Mouse (Mus musculus): ENCODE results near the gene Tgfb2. TPM values are rescaled to one million over a fixed set of nuclear protein-coding genes. Genes with fewer than 3 reads are reported as not detected.

Tgfb2 gene
- polyA plus RNA-seq, 1 experiment: 1.5 TPM

DNA sequence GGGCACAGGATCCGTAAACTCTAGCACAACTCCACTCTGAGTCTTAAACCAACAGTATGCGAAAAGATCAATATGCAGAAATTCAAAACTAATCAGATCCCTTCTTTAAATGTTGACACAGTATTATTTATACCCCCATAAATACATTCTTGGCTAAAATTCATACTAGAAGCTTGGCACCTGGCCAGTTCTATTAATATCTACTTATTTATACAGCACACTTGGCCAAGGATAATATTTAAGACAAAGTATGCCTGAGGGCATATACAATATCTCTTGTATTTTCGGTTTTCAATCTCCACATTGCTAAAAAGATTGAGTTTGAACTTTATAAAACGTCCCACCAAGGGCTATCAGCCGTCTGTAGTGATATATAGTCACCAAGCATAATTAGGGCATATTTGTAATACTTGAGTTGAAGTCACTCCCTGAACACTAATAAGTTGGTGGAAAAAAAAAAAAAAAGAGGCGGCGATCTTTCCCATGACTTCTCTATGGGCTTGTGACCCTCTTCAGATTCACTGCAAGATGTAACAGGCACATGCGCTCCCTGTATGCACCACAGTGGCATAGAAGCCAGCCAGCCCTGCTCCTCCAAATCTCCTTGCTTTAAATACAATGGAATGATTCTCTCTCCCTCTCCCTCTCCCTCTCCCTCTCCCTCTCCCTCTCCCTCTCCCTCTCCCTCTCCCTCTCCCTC, 4.4 kb downstream of the Tgfb2 start:
- H3K27ac ChIP-seq (ENCODE audit: insufficient read depth, low read depth, low read length): no peak overlapping the region
- TF ChIP-seq POLR2A (IDR thresholded peaks at IDR 0.05; ENCODE audit: low read depth, low read length): no peak
- no peak for TF ChIP-seq CTCF (conservative IDR thresholded peaks at IDR 0.05; ENCODE audit: insufficient read depth, insufficient read length, low read depth, low read length)
- 0 out of 2 replicates have a peak, but pooled peaks cover 1% of the 10 kb centered on the region for H3K27me3 ChIP-seq (replicated peaks; ENCODE audit: control insufficient read depth, insufficient read depth, low read length)
- 66% methylated on average over 8 of the region's 8 CpGs for WGBS
- H3K36me3 ChIP-seq (ENCODE audit: control insufficient read depth, insufficient read depth, low read length): no peaks in the 10 kb centered on the region
- 0 out of 2 replicates have a peak, but pooled peaks cover 3% of the 10 kb centered on the region for H3K4me1 ChIP-seq (ENCODE audit: control insufficient read depth, insufficient read depth, low read length)
- no peak for DNase-seq
- no peak overlapping the region for H3K4me3 ChIP-seq (ENCODE audit: insufficient read depth, low read depth, low read length)

DNA sequence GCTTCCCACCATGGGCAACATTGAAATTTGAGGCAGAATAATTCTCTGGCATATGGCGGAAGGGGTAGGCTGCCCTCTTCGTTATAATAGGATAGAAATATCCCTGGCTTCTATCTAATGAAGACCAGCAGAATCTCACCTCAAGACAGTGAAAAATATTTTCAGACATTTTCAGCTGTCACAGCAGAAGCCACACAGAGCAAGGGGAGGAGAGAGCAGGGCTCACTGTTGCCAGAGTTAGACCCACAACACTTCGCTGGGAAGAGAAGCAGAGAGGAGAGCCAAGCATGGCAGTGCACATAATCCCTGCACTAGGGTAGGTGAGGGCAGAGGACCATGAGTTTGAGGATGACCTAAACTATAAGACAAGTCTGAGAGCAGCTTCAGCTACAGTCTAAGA, 5.3 kb downstream of the Tgfb2 start:
- H3K27me3 ChIP-seq (replicated peaks; ENCODE audit: control insufficient read depth, insufficient read depth, low read length): 0 out of 2 replicates have a peak, but pooled peaks cover 1% of the 10 kb centered on the region
- WGBS: 92% methylated on average over 3 of the region's 3 CpGs
- TF ChIP-seq POLR2A (IDR thresholded peaks at IDR 0.05; ENCODE audit: low read depth, low read length): no peak
- TF ChIP-seq CTCF (conservative IDR thresholded peaks at IDR 0.05; ENCODE audit: insufficient read depth, insufficient read length, low read depth, low read length): no peak
- no peaks in the 10 kb centered on the region for H3K36me3 ChIP-seq (ENCODE audit: control insufficient read depth, insufficient read depth, low read length)
- DNase-seq: no peak
- H3K4me3 ChIP-seq (ENCODE audit: insufficient read depth, low read depth, low read length): no peak overlapping the region
- 0 out of 2 replicates have a peak, but pooled peaks cover 3% of the 10 kb centered on the region for H3K4me1 ChIP-seq (ENCODE audit: control insufficient read depth, insufficient read depth, low read length)
- no peak overlapping the region for H3K27ac ChIP-seq (ENCODE audit: insufficient read depth, low read depth, low read length)

DNA sequence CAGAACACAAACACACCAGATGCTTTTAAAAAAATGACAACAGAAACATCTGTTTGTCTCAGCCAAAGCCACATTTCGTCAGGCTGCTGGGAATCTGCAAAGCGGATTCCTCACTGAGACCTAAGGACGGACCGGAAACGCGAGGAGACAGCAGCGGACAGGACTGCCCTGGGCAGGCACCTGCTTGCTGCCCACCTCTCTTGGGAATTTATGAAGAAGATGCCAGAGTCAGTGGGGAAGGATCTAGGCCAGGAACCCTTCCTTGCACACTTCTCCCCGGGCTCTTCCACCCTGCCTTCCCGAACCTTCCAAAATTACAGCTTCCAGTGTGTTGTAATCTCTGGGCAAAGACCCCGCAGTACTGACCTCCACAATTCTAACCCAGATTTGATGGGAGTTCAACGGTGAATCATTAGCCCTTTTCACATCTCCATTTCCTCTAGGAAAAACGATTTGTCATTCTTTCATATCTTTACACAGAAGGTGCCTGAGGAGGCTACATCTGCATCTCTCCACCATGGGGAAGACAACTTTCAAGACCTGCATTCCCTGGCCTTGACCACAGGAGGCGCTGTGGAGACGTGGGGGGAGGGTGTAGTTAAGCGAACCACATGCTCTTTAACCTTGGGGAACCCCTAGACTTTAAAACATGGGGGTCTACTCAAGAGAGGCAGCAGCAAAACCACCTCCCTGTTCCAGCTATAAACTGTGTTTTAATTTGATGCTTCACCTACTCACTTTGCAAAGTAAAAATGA, 7.0 kb downstream of the Tgfb2 start:
- 71% methylated on average over 15 of the region's 15 CpGs for WGBS
- peak; percentile 32 for DNase-seq
- Histone ChIP-seq H3K36me3 (ENCODE audit: control insufficient read depth, insufficient read depth, low read length) (no peaks in the 10 kb centered on the region), H3K27ac (ENCODE audit: insufficient read depth, low read depth, low read length) (no peak overlapping the region), H3K27me3 (replicated peaks; ENCODE audit: control insufficient read depth, insufficient read depth, low read length) (no peaks in the 10 kb centered on the region), H3K4me1 (ENCODE audit: control insufficient read depth, insufficient read depth, low read length) (no peaks in the 10 kb centered on the region), H3K4me3 (ENCODE audit: insufficient read depth, low read depth, low read length) (no peak overlapping the region)
- TF ChIP-seq CTCF (conservative IDR thresholded peaks at IDR 0.05; ENCODE audit: insufficient read depth, insufficient read length, low read depth, low read length) (peak; percentile 47), POLR2A (IDR thresholded peaks at IDR 0.05; ENCODE audit: low read depth, low read length) (no peak)

DNA sequence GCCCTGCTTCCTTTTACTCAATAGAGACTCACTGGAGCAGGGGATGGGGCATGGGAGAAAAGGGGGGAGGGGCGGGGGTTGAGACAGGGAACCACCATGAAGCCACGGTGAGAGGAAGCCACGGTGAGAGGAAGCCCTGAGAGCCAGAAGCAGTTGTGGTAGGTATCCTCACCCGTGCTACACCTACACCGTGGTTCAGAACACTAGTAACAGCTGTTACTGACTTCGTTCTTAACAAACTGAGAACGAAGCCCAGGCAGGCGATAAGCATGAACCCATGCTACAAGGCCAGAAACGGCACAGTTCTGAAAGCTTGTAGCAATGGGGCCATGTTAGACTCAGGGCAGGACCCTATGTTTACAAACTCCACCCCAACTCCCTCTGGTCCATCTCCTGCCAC, 9.6 kb downstream of the Tgfb2 start:
- no peak for DNase-seq
- Histone ChIP-seq H3K27me3 (replicated peaks; ENCODE audit: control insufficient read depth, insufficient read depth, low read length) (no peaks in the 10 kb centered on the region), H3K36me3 (ENCODE audit: control insufficient read depth, insufficient read depth, low read length) (no peaks in the 10 kb centered on the region), H3K4me3 (ENCODE audit: insufficient read depth, low read depth, low read length) (no peak overlapping the region), H3K27ac (ENCODE audit: insufficient read depth, low read depth, low read length) (no peak overlapping the region), H3K4me1 (ENCODE audit: control insufficient read depth, insufficient read depth, low read length) (no peaks in the 10 kb centered on the region)
- WGBS: 90% methylated on average over 9 of the region's 9 CpGs
- TF ChIP-seq CTCF (conservative IDR thresholded peaks at IDR 0.05; ENCODE audit: insufficient read depth, insufficient read length, low read depth, low read length) (no peak), POLR2A (IDR thresholded peaks at IDR 0.05; ENCODE audit: low read depth, low read length) (no peak)

DNA sequence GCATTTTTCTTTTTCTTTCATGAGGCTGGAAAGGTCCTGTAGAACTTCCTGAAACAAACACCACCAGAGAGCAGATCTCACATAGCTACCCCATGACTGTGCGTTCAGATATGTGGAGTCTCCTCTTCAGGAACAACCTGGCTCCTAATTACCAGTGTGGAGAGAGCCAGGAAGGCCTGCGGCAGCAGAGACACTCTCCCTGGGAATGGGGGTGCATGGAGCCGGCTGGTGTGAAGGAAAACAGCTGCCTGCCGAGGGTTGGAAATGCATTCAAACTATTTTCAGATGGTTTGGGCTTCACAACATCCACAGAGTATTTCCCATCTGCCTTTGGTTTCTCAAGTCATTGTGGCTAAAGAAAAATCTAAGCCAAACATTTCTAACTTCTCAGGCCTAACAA, 10.4 kb downstream of the Tgfb2 start:
- H3K4me1 ChIP-seq (ENCODE audit: control insufficient read depth, insufficient read depth, low read length): no peaks in the 10 kb centered on the region
- no peak for TF ChIP-seq POLR2A (IDR thresholded peaks at IDR 0.05; ENCODE audit: low read depth, low read length)
- TF ChIP-seq CTCF (conservative IDR thresholded peaks at IDR 0.05; ENCODE audit: insufficient read depth, insufficient read length, low read depth, low read length): no peak
- no peaks in the 10 kb centered on the region for H3K36me3 ChIP-seq (ENCODE audit: control insufficient read depth, insufficient read depth, low read length)
- H3K4me3 ChIP-seq (ENCODE audit: insufficient read depth, low read depth, low read length): no peak overlapping the region
- no peaks in the 10 kb centered on the region for H3K27me3 ChIP-seq (replicated peaks; ENCODE audit: control insufficient read depth, insufficient read depth, low read length)
- no peak for DNase-seq
- 55% methylated on average over 4 of the region's 4 CpGs for WGBS
- H3K27ac ChIP-seq (ENCODE audit: insufficient read depth, low read depth, low read length): no peak overlapping the region; the same call in 1 of the 2 replicates

DNA sequence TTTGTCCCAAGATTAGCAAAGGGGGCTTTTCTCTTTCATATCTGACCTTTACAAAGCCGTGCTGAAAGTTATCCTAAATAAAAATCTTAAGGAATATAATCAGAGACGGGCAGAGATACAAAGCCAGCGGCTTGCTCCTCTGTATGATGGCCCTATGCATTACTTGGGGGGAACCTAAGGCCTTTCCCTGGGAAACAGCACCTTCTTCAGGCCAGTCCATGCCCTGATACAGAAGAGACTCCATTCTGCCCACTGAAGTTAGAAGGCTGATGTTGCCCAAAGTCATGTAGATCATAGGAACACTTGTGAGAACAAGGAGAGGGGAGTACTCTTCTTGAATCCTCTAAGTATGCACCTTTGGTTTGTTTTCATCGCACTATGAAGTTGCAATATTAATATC, 13.4 kb downstream of the Tgfb2 start:
- TF ChIP-seq POLR2A (IDR thresholded peaks at IDR 0.05; ENCODE audit: low read depth, low read length) (no peak), CTCF (conservative IDR thresholded peaks at IDR 0.05; ENCODE audit: insufficient read depth, insufficient read length, low read depth, low read length) (peak; percentile 28; the same call in 1 of the 2 replicates)
- Histone ChIP-seq H3K4me3 (ENCODE audit: insufficient read depth, low read depth, low read length) (no peak overlapping the region), H3K27me3 (replicated peaks; ENCODE audit: control insufficient read depth, insufficient read depth, low read length) (no peaks in the 10 kb centered on the region), H3K36me3 (ENCODE audit: control insufficient read depth, insufficient read depth, low read length) (no peaks in the 10 kb centered on the region), H3K27ac (ENCODE audit: insufficient read depth, low read depth, low read length) (no peak overlapping the region), H3K4me1 (ENCODE audit: control insufficient read depth, insufficient read depth, low read length) (no peaks in the 10 kb centered on the region)
- no peak for DNase-seq
- WGBS: 94% methylated on average over 4 of the region's 4 CpGs

DNA sequence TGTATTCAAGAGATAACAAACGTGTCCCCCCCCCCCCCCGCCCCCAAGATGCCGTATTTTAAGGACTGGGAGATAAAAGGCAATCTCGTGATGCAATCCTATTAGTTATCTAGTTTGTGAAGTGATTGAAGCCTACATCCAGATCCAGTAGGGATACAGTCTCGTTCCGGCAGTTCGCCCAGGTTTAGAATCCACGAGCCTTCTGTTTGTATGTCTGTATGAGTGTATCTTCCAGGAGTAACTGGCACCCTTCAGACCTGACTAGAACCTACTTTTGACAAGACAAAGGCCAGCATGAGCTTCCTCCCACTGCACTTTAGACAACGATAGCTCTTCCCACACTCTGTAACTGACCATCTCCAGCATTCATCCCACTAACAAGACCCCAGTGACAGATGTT, 14.1 kb downstream of the Tgfb2 start:
- Histone ChIP-seq H3K36me3 (ENCODE audit: control insufficient read depth, insufficient read depth, low read length) (no peaks in the 10 kb centered on the region), H3K4me1 (ENCODE audit: control insufficient read depth, insufficient read depth, low read length) (no peaks in the 10 kb centered on the region), H3K27ac (ENCODE audit: insufficient read depth, low read depth, low read length) (no peak overlapping the region), H3K4me3 (ENCODE audit: insufficient read depth, low read depth, low read length) (no peak overlapping the region), H3K27me3 (replicated peaks; ENCODE audit: control insufficient read depth, insufficient read depth, low read length) (no peaks in the 10 kb centered on the region)
- TF ChIP-seq CTCF (conservative IDR thresholded peaks at IDR 0.05; ENCODE audit: insufficient read depth, insufficient read length, low read depth, low read length): no peak
- no peak for DNase-seq
- WGBS: 91% methylated on average over 9 of the region's 9 CpGs

Data from kidney, adult 2 months (tissue).